Mouse (Mus musculus): ENCODE results near the gene Bpifb5.

- TF ChIP-seq GATA1 (IDR thresholded peaks at IDR 0.05; ENCODE audit: borderline replicate concordance, low read length), result no peak
- TF ChIP-seq FLI1 (IDR thresholded peaks at IDR 0.05; ENCODE audit: low read length), result no peak
Observed at GRCm38 (mm10) chr2:154227830-154228229, 4.3 kb downstream of the Bpifb5 start.
